Mouse (Mus musculus) retina, embryonic 14.5 days (tissue): ENCODE results near the gene Atg14.

Source experiments
- DNase-seq: peaks from one replicate; pipeline ENCODE4 v3.0.0-alpha.2; 2015; ENCODE audit warnings: low spot score

The Atg14 gene

GRCm38 (mm10) chr14:47506676-47507075 is 63.8 kb downstream of the Atg14 start:
- no peak for DNase-seq

GRCm38 (mm10) chr14:47504036-47504435 is 66.4 kb downstream of the Atg14 start:
- DNase-seq = no peak

- DNase-seq = no peak
Measured at GRCm38 (mm10) chr14:47498632-47499031, 71.8 kb downstream of the Atg14 start.

GRCm38 (mm10) chr14:47497166-47497565 is 73.3 kb downstream of the Atg14 start:
- no peak for DNase-seq

GRCm38 (mm10) chr14:47495951-47496350 is 74.5 kb downstream of the Atg14 start:
- DNase-seq = no peak

GRCm38 (mm10) chr14:47493592-47494361 is 76.7 kb downstream of the Atg14 start:
- no peak for DNase-seq
